Mouse (Mus musculus) macrophage (primary cell): Measurements from ENCODE around the gene Max. TPM values are rescaled to one million over a fixed set of nuclear protein-coding genes. Genes with fewer than 3 reads are reported as not detected.

Experiments used
- H3K27ac ChIP-seq: fragments of 350-480 bp; formaldehyde crosslinking; 2 replicates; pipeline ENCODE4 v1.9.0; 2021
- H3K36me3 ChIP-seq: fragments of 350-480 bp; formaldehyde crosslinking; 2 replicates; pipeline ENCODE4 v1.9.0; 2021; ENCODE audit errors: inconsistent target
- H3K4me3 ChIP-seq: fragments of 350-480 bp; formaldehyde crosslinking; 2 replicates; pipeline ENCODE4 v1.9.0; 2021; ENCODE audit errors: inconsistent target
- H3K79me2 ChIP-seq: fragments of 350-480 bp; formaldehyde crosslinking; 2 replicates; pipeline ENCODE4 v1.9.0; 2021; ENCODE audit errors: inconsistent target
- WGBS: methylation state at CpG from one replicate; pipeline ENCODE4 v1.1.7; 2026; ENCODE audit warnings: inconsistent platforms; ENCODE audit not compliant: missing documents; 5-methylcytosine and 5-hydroxymethylcytosine counted together
- polyA plus RNA-seq: library from polyadenylated mRNA; stranded (reverse); fragments of 250-400 nt; gene quantifications from 3 replicates; pipeline ENCODE4 v1.2.4, GENCODE M21; 2018; ENCODE audit warnings: inconsistent platforms

The Max gene
- polyA plus RNA-seq, 1 experiment from 2014 or later: 248 TPM

GRCm38 (mm10) chr12:76972669-76973068, 10.7 kb upstream of the Max start:
- Histone ChIP-seq H3K27ac (no peak overlapping the region), H3K4me3 (no peak overlapping the region), H3K36me3 (no peaks in the 10 kb centered on the region), H3K79me2 (no peaks in the 10 kb centered on the region)
- 91% methylated on average over 9 of the region's 10 CpGs for WGBS

- WGBS: 96% methylated on average over 11 of the region's 11 CpGs
- no peaks in the 10 kb centered on the region for H3K79me2 ChIP-seq
- H3K4me3 ChIP-seq: no peak overlapping the region
- no peaks in the 10 kb centered on the region for H3K36me3 ChIP-seq
- no peak overlapping the region for H3K27ac ChIP-seq
Observed at GRCm38 (mm10) chr12:76972241-76972640, 10.2 kb upstream of the Max start.

GRCm38 (mm10) chr12:76971642-76972221, 9.7 kb upstream of the Max start:
- 97% methylated on average over 7 of the region's 7 CpGs for WGBS
- H3K36me3 ChIP-seq: no peaks in the 10 kb centered on the region

GRCm38 (mm10) chr12:76965876-76966275, 3.9 kb upstream of the Max start:
- Histone ChIP-seq H3K36me3 (no peaks in the 10 kb centered on the region), H3K4me3 (no peak overlapping the region), H3K79me2 (peaks cover 11% of the 10 kb centered on the region), H3K27ac (no peak overlapping the region)
- 47% methylated on average over 3 of the region's 4 CpGs for WGBS

More at GRCm38 (mm10) chr12:76971642-76972221, 9.7 kb upstream of the Max start:
- H3K79me2 ChIP-seq: no peaks in the 10 kb centered on the region
- no peak overlapping the region for H3K27ac ChIP-seq
- H3K4me3 ChIP-seq: no peak overlapping the region

GRCm38 (mm10) chr12:76965089-76965488, 3.1 kb upstream of the Max start:
- 92% methylated on average over 5 of the region's 5 CpGs for WGBS
- no peaks in the 10 kb centered on the region for H3K36me3 ChIP-seq
- peaks cover 19% of the 10 kb centered on the region for H3K79me2 ChIP-seq
- H3K27ac ChIP-seq: no peak overlapping the region
- H3K4me3 ChIP-seq: no peak overlapping the region

DNA sequence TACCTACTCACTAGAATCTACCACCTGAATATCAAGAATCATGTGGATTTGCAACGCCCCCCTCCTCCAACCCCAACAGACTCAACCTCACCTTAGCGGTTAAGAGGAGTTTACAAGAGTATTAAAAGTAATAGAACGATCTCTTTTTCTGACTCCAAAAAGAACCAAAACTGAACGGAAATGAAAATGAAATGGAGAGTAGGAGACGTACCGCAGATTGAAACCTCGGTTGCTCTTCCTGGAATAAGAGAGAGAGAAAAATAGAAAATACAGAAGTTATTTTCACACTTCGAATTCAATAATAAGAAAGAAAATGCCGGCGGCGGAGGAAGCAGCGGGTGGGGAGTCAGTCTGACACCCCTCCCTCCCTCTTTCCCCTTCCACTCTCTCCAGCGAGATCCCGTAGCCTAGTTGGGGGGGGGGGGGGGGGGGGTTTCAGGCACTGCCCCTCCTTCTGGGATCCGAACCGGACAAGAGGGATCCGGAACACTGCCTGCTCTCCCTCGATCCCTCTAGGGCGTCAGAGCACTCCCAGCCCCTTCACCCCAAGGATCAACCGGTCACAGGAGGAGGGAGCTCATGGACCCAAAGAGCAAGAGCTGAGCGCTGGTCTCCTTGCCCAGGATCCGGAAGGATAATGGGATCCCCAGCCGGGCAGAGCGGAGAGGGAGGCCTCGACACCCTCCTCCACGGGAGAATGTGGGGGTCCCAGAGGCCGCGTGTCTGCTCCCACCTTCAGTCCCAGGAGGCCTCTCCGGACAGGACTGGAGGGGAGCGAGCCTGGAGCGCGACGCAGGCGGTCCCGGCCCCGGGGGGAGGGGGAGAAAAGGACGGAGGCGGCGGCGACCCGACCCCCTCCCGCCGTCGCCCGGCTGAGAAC, 709 bp downstream of the Max start:
- WGBS: 1% methylated on average over 45 of the region's 45 CpGs
- H3K79me2 ChIP-seq: peaks cover 52% of the 10 kb centered on the region
- peak overlapping the region; percentile 78 for H3K27ac ChIP-seq
- no peaks in the 10 kb centered on the region for H3K36me3 ChIP-seq
- H3K4me3 ChIP-seq: peak overlapping the region; percentile 93

- Histone ChIP-seq H3K36me3 (peaks cover 31% of the 10 kb centered on the region), H3K79me2 (peaks cover 89% of the 10 kb centered on the region), H3K4me3 (peak overlapping the region; percentile 20), H3K27ac (peak overlapping the region; percentile 90)
- 3% methylated on average over 5 of the region's 5 CpGs for WGBS
Observed at GRCm38 (mm10) chr12:76957688-76958087, 4.3 kb downstream of the Max start.

DNA sequence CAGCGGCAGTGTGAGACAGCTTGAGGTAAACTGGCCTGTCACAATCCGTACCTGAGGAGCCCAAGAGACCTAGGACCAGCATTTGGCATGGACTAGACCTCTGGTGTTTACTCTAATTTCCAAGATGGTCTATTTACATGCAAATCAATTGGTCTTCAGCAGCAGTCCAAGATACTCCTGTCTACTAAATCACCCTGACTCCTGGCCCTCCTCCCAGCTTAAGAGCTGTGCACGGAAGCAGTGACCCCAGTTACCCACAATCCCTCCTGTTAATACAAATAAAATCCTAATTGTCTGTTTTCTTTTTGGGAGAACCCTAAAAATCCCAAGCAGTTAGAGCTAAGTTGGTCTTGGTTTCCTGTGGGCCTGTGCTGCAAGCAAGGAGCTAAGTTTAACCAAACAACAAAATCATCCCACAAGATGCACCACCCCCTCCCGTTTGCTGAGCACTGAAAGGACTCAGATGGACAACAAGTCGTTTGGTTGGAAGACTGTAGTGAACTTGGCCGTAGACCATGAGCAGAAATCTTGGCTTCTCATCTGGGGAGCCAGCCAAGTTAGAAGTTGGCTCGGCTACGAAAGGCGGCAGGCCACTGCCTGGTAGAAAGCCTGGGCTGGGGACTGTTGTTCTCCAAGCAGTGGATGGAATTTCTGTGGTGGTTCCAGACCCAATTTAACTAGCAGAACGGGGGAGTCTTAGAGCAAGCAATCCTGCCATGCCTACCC, 7.1 kb downstream of the Max start:
- H3K36me3 ChIP-seq: peaks cover 51% of the 10 kb centered on the region
- 87% methylated on average over 10 of the region's 10 CpGs for whole genome bisulfite sequencing
- H3K79me2 ChIP-seq: peaks cover 96% of the 10 kb centered on the region
- no peak overlapping the region for H3K27ac ChIP-seq
- H3K4me3 ChIP-seq: no peak overlapping the region

DNA sequence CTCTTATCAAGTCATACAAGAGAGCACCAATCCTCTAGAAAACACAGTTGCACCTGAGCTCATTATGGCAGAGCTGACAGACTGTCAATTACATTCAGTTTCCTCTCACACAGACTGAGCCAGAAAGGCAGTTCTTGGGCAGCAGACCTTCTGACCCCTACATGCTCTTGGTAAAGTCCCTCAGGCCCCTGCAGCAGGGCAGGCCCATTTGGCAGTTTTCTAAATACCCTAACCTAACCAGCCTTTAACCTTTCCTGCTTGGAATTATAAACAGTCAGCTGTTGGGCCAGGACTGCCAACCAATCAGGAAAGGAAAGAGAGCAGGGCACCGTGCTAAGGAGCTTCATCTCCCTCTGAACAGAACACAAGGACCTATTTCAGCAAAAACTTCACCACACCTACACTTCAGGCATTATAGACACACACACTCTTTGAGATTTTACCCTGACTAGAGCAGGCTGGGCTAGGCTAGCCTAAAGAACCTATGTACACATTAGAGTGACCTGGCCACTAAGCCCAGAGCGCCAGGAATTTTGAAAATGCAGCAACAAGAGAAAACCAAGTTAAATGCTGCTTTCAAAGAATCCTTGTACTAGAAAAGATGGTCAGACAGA, 8.1 kb downstream of the Max start:
- H3K79me2 ChIP-seq: peaks cover 96% of the 10 kb centered on the region
- H3K27ac ChIP-seq: no peak overlapping the region
- H3K36me3 ChIP-seq: peaks cover 58% of the 10 kb centered on the region
- 100% methylated on average over 1 of the region's 2 CpGs for WGBS
- no peak overlapping the region for H3K4me3 ChIP-seq

DNA sequence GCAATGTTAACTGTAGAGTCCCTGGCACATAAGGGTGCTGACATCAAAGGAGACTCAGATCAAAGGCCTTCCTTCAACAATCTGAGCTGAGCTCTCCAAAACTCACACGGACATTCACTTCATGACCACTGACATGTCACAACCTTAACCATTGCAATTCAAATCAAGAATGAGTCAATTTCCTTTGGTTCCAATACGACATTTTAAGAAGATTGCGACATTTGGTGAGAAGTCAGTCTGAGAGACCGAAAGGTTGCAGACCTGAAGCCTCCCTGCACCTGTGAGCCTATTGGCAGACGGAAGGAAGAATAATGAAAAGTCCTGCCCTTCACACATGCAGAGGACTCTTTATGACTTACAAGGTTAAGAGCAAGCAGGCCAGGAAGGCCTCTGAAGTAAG, 11.7 kb downstream of the Max start:
- peaks cover 100% of the 10 kb centered on the region for H3K79me2 ChIP-seq
- H3K27ac ChIP-seq: no peak overlapping the region
- 20% methylated on average over 5 of the region's 5 CpGs for WGBS
- H3K36me3 ChIP-seq: peaks cover 86% of the 10 kb centered on the region
- H3K4me3 ChIP-seq: no peak overlapping the region

DNA sequence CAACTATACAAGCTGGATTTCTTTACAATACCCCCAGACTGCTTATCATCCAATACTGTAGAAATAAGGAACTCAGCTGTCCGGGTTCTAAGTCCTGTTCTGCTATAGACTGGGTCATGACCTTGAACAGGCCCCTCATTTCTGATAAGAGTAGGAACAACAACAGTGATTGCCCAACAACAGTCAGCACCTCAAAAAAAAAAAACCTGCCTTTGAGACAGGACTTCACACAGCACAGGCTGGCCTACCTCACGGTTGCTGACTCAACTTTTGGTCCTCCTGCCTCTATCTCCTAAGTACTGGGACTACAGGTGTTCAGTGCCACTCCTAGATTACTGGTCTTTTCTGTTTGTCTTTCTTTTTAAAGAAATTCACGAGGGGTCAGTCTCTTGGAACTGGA, 13.2 kb downstream of the Max start:
- Histone ChIP-seq H3K36me3 (peaks cover 84% of the 10 kb centered on the region), H3K27ac (no peak overlapping the region), H3K79me2 (peaks cover 100% of the 10 kb centered on the region), H3K4me3 (no peak overlapping the region)
- 84% methylated on average over 3 of the region's 3 CpGs for WGBS

GRCm38 (mm10) chr12:76948185-76948584, 13.8 kb downstream of the Max start:
- Histone ChIP-seq H3K27ac (no peak overlapping the region), H3K4me3 (no peak overlapping the region), H3K36me3 (peaks cover 79% of the 10 kb centered on the region), H3K79me2 (peaks cover 98% of the 10 kb centered on the region)
- 86% methylated on average over 2 of the region's 2 CpGs for WGBS

DNA sequence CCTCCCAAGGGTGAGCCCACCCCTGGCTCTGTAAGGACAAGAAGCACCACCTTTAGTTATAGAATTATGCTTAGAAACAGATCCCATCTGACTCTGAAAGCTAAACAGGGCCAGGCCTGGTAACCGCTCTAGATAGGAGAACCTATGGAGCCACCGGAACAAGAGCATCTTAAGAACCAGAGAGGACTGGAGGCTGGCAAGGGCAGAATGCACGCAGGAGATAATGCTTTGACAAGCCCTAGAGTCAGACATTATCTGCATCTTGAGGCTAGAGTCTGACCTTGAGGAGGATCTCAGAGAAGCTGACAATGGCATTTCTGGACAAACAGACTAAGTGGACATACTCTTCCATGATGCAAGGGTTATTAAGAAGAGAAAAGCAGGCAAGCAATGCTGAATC, 14.5 kb downstream of the Max start:
- Histone ChIP-seq H3K27ac (no peak overlapping the region), H3K4me3 (no peak overlapping the region), H3K79me2 (peaks cover 96% of the 10 kb centered on the region), H3K36me3 (peaks cover 72% of the 10 kb centered on the region)
- 97% methylated on average over 3 of the region's 3 CpGs for WGBS

- 62% methylated on average over 6 of the region's 6 CpGs for WGBS
- Histone ChIP-seq H3K27ac (peak overlapping the region; percentile 71), H3K4me3 (no peak overlapping the region), H3K79me2 (peaks cover 96% of the 10 kb centered on the region), H3K36me3 (peaks cover 73% of the 10 kb centered on the region)
Observed at GRCm38 (mm10) chr12:76943466-76943865, 18.5 kb downstream of the Max start.
